Mouse (Mus musculus) liver (tissue): ENCODE data around the gene Smyd4.

ENCODE experiments used
- DNase-seq: peaks from one replicate; pipeline ENCODE4 v3.0.0-alpha.2; 2020; ENCODE audit warnings: mixed read lengths

The Smyd4 gene

GRCm38 (mm10) chr11:75453991-75454930 is 106.0 kb downstream of the Smyd4 start, which contains the start of gene Wdr81:
TSS of gene Wdr81 (minus strand) at chr11:75454717.
- DNase-seq, result peak; percentile 91
